Mouse (Mus musculus): ENCODE measurements around the gene Mroh3. TPM values are rescaled to one million over a fixed set of nuclear protein-coding genes. Genes with fewer than 3 reads are reported as not detected.

The Mroh3 gene
- total RNA-seq, 2 experiments from 2014 or later, result not detected

Other genes starting within 250 kb of the Mroh3 start
- gene Igfn1, start 206.5 kb downstream of the Mroh3 start, total RNA-seq (2021), result 10 to 100 TPM; 21.5 to 36.2 TPM
- gene Tmem9, start 204.7 kb downstream of the Mroh3 start, total RNA-seq (2021), result 1 to 10 TPM; 5.4 to 7.8 TPM
- not detected for gene Ascl5, start 162.0 kb downstream of the Mroh3 start, total RNA-seq (2021)
- 100 to 1,000 TPM; 697 to 835 TPM for gene Cacna1s, start 160.1 kb downstream of the Mroh3 start, total RNA-seq (2021)
- 1 to 10 TPM in 1 of 2 experiments, under 1 TPM in 1; 0.62 to 1.1 TPM for gene Kif21b, start 81.4 kb downstream of the Mroh3 start, total RNA-seq (2021)
- not detected for gene Inava, start 21.4 kb upstream of the Mroh3 start, total RNA-seq (2021)
- not detected for gene Gpr25, start 48.0 kb upstream of the Mroh3 start, total RNA-seq (2021)
- gene Camsap2, start 133.3 kb upstream of the Mroh3 start, total RNA-seq (2021), result 10 to 100 TPM in 1 of 2 experiments, 1 to 10 TPM in 1; 9.1 to 10.6 TPM
- gene Ddx59, start 202.4 kb upstream of the Mroh3 start, total RNA-seq (2021), result 10 to 100 TPM; 13.2 to 16.5 TPM